Mouse (Mus musculus) myocyte (in vitro differentiated cells): ENCODE measurements around the gene Clec2g.
"Not testable (repeated sequence)": the region's sequence is repeated elsewhere in the genome, so short reads cannot be mapped to it uniquely, and the experiment has no call there.

Experiments
- CEBPB ChIP-seq: IDR thresholded peaks from 2 replicates; pipeline ENCODE4 v1.6.1; 2011; ENCODE audit warnings: mild to moderate bottlenecking, moderate library complexity; ENCODE audit not compliant: poor library complexity, insufficient read depth, severe bottlenecking
- E2F4 ChIP-seq: IDR thresholded peaks from one replicate; pipeline ENCODE4 v1.6.1; 2011; ENCODE audit warnings: mild to moderate bottlenecking, control low read depth, moderate library complexity; ENCODE audit not compliant: insufficient read depth
- MAX ChIP-seq: IDR thresholded peaks from one replicate; pipeline ENCODE4 v1.6.1; 2011; ENCODE audit warnings: low read depth, mild to moderate bottlenecking, control low read depth
- MYOD1 ChIP-seq, 3 experiments: IDR thresholded peaks; one replicate each; pipeline ENCODE4 v1.6.1; 2011; ENCODE audit warnings: control low read depth in 2 of 3, low read depth in 2 of 3, mild to moderate bottlenecking in 2 of 3, moderate library complexity in 1 of 3; ENCODE audit not compliant: insufficient read length in 2 of 3, control insufficient read depth in 1 of 3
- MYOG ChIP-seq, 3 experiments: IDR thresholded peaks; one replicate each; pipeline ENCODE4 v1.6.1; 2011; ENCODE audit warnings: control low read depth in 2 of 3, low read depth in 2 of 3, mild to moderate bottlenecking in 2 of 3; ENCODE audit not compliant: insufficient read length in 2 of 3, control insufficient read depth in 1 of 3, insufficient read depth in 1 of 3
- POLR2A ChIP-seq: IDR thresholded peaks from one replicate; pipeline ENCODE4 v1.6.1; 2011; ENCODE audit warnings: low read depth, mild to moderate bottlenecking, control low read depth, moderate library complexity; ENCODE audit not compliant: insufficient read length
- POLR2AphosphoS2 ChIP-seq: IDR thresholded peaks from one replicate; pipeline ENCODE4 v1.6.1; 2011; ENCODE audit warnings: low read depth, control low read depth; ENCODE audit not compliant: insufficient read length
- REST ChIP-seq: IDR thresholded peaks from one replicate; pipeline ENCODE4 v1.6.1; 2011; ENCODE audit warnings: mild to moderate bottlenecking, control low read depth, moderate library complexity; ENCODE audit not compliant: insufficient read depth, insufficient read length
- SRF ChIP-seq: IDR thresholded peaks from one replicate; pipeline ENCODE4 v1.6.1; 2011; ENCODE audit warnings: low read depth; ENCODE audit not compliant: control insufficient read depth, insufficient read length
- TCF12 ChIP-seq: IDR thresholded peaks from one replicate; pipeline ENCODE4 v1.6.1; 2011; ENCODE audit warnings: mild to moderate bottlenecking, control low read depth; ENCODE audit not compliant: poor library complexity, insufficient read depth, severe bottlenecking
- USF1 ChIP-seq: IDR thresholded peaks from one replicate; pipeline ENCODE4 v1.6.1; 2011; ENCODE audit warnings: low read depth, mild to moderate bottlenecking, control low read depth, moderate library complexity

GRCm38 (mm10) chr6:128934081-128934480 lies at the start of gene Clec2g:
- TF ChIP-seq POLR2A; POLR2AphosphoS2; E2F4; MAX; CEBPB; TCF12; USF1; MYOD1 (IDR thresholded peaks at IDR 0.05; ENCODE audit: control insufficient read depth in 1 of 3, insufficient read length in 2 of 3, low read depth in 2 of 3); MYOG (IDR thresholded peaks at IDR 0.05; ENCODE audit: control insufficient read depth in 1 of 3, insufficient read depth in 1 of 3, insufficient read length in 2 of 3, low read depth in 2 of 3); REST; SRF: not testable (repeated sequence)
